Mouse (Mus musculus): Measurements from ENCODE around the gene Ephx1. TPM values are rescaled to one million over a fixed set of nuclear protein-coding genes. Genes with fewer than 3 reads are reported as not detected.
A peak's percentile ranks its signal among the peaks of the same experiment; 100 is the strongest.
"Not testable (repeated sequence)": the region's sequence is repeated elsewhere in the genome, so short reads cannot be mapped to it uniquely, and the experiment has no call there.

Ephx1 gene
- polyA plus RNA-seq, 1 experiment from 2014 or later = 3.5 TPM

- DNase-seq = no peak
- 56% methylated on average over 10 of the region's 10 CpGs for WGBS (ENCODE audit: insufficient replicate concordance)
- Histone ChIP-seq H3K4me2 (no peak overlapping the region), H3K9me3 (replicated peaks) (no peaks in the 10 kb centered on the region), H3K36me3 (no peaks in the 10 kb centered on the region), H3K9ac (no peak overlapping the region), H3K4me1 (replicated peaks) (0 out of 2 replicates have a peak, but pooled peaks cover 6% of the 10 kb centered on the region), H3K27ac (no peak overlapping the region), H3K27me3 (no peaks in the 10 kb centered on the region), H3K4me3 (replicated peaks) (no peak overlapping the region)
- ATAC-seq (ENCODE audit: low read depth) = peak; percentile 47; the same call in 1 of the 2 replicates
These were observed 20.1 kb downstream of the Ephx1 start for GRCm38 (mm10) chr1:181000501-181001092.

GRCm38 (mm10) chr1:180992142-180992541 lies 28.6 kb downstream of the Ephx1 start:
- Histone ChIP-seq H3K4me1 (replicated peaks) (no peaks in the 10 kb centered on the region), H3K9me3 (replicated peaks) (no peaks in the 10 kb centered on the region), H3K4me3 (replicated peaks) (no peak overlapping the region), H3K36me3 (no peaks in the 10 kb centered on the region), H3K4me2 (no peak overlapping the region), H3K27me3 (0 out of 2 replicates have a peak, but pooled peaks cover 9% of the 10 kb centered on the region), H3K9ac (no peak overlapping the region), H3K27ac (no peak overlapping the region)
- ATAC-seq (ENCODE audit: low read depth) (no peak), DNase-seq (no peak)
- WGBS (ENCODE audit: insufficient replicate concordance) = 38% methylated on average over 3 of the region's 3 CpGs

GRCm38 (mm10) chr1:180990671-180991070 lies 30.0 kb downstream of the Ephx1 start:
- no peak overlapping the region for H3K27ac ChIP-seq
- H3K4me3 ChIP-seq (replicated peaks) = no peak overlapping the region
- no peaks in the 10 kb centered on the region for H3K36me3 ChIP-seq
- H3K9me3 ChIP-seq (replicated peaks) = no peaks in the 10 kb centered on the region
- no peaks in the 10 kb centered on the region for H3K4me1 ChIP-seq (replicated peaks)
- H3K9ac ChIP-seq = no peak overlapping the region
- DNase-seq = no peak
- WGBS (ENCODE audit: insufficient replicate concordance) = 48% methylated on average over 3 of the region's 3 CpGs
- no peak overlapping the region for H3K4me2 ChIP-seq
- 0 out of 2 replicates have a peak, but pooled peaks cover 14% of the 10 kb centered on the region for H3K27me3 ChIP-seq
- ATAC-seq (ENCODE audit: low read depth) = no peak

GRCm38 (mm10) chr1:180987759-180988158 lies 32.9 kb downstream of the Ephx1 start:
- H3K4me3 ChIP-seq (replicated peaks) = no peak overlapping the region
- no peak overlapping the region for H3K27ac ChIP-seq
- peaks cover 19% of the 10 kb centered on the region for H3K27me3 ChIP-seq
- 2% methylated on average over 9 of the region's 9 CpGs for WGBS (ENCODE audit: insufficient replicate concordance)
- ATAC-seq (ENCODE audit: low read depth) = 0 out of 2 replicates have a peak, but pooled peaks have one; percentile 40
- peak; percentile 63 for DNase-seq
- no peak overlapping the region for H3K4me2 ChIP-seq
- H3K9ac ChIP-seq = no peak overlapping the region
- H3K9me3 ChIP-seq (replicated peaks) = no peaks in the 10 kb centered on the region
- no peaks in the 10 kb centered on the region for H3K36me3 ChIP-seq
- no peaks in the 10 kb centered on the region for H3K4me1 ChIP-seq (replicated peaks)

GRCm38 (mm10) chr1:180986701-180987100 lies 34.0 kb downstream of the Ephx1 start:
- Histone ChIP-seq H3K9me3 (replicated peaks) (no peaks in the 10 kb centered on the region), H3K4me3 (replicated peaks) (no peak overlapping the region), H3K4me2 (no peak overlapping the region), H3K4me1 (replicated peaks) (peaks cover 2% of the 10 kb centered on the region), H3K27ac (no peak overlapping the region), H3K27me3 (peaks cover 19% of the 10 kb centered on the region), H3K9ac (no peak overlapping the region), H3K36me3 (no peaks in the 10 kb centered on the region)
- WGBS (ENCODE audit: insufficient replicate concordance) = 82% methylated on average over 8 of the region's 8 CpGs
- DNase-seq (no peak), ATAC-seq (ENCODE audit: low read depth) (no peak)

DNA sequence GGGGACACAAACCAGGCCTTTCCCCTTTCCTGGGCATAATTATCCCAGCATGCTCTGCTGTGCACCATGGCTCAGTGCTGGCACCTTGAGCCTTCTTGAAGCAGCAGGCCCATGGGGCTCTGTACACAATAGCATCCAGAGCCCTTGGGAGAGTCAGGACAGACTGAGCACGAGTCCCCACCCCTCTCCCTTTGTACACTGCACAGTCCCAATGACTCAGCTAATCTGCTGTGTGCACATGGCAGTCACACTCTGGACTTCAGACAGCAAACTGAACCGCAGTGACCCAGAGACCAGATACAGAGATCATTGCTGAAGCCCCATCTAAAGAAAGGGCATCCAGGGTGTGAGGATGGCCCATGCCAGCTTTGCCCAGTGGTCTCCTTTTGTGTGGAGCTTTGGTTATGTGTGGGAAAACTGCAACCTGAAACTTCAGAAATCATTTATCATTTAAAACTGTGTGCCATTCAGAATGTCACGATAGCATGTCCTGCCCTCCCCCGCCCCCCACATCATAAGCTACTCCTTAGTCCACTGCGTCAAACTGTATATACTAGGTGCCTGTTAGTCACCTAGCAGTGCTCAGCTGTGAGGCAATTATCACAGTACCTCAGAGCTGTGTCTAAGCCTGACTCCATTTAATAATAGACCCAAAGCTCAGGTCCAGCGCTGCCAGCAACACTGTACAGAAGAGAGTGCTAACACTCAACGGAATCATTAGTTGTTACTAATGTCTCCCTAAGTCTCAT lies 39.2 kb downstream of the Ephx1 start:
- H3K9me3 ChIP-seq (replicated peaks); H3K36me3 ChIP-seq; H3K4me3 ChIP-seq (replicated peaks); H3K9ac ChIP-seq; H3K4me2 ChIP-seq: not testable (repeated sequence)
- DNase-seq = peak; percentile 53
- Histone ChIP-seq H3K4me1 (replicated peaks) (peaks cover 19% of the 10 kb centered on the region), H3K27ac (peak overlapping the region; percentile 34; the same call in 1 of the 2 replicates), H3K27me3 (peaks cover 13% of the 10 kb centered on the region)
- 56% methylated on average over 7 of the region's 7 CpGs for WGBS (ENCODE audit: insufficient replicate concordance)
- ATAC-seq (ENCODE audit: low read depth) = peak; percentile 90

GRCm38 (mm10) chr1:180980464-180980863 lies 40.2 kb downstream of the Ephx1 start:
- Histone ChIP-seq H3K4me2 (no peak overlapping the region), H3K27ac (peak overlapping the region; percentile 34; the same call in 1 of the 2 replicates), H3K9me3 (replicated peaks) (no peaks in the 10 kb centered on the region), H3K9ac (no peak overlapping the region), H3K27me3 (peaks cover 8% of the 10 kb centered on the region), H3K4me3 (replicated peaks) (no peak overlapping the region), H3K36me3 (no peaks in the 10 kb centered on the region), H3K4me1 (replicated peaks) (peaks cover 19% of the 10 kb centered on the region)
- ATAC-seq (ENCODE audit: low read depth) (peak; percentile 27; the same call in 1 of the 2 replicates), DNase-seq (peak; percentile 54)
- WGBS (ENCODE audit: insufficient replicate concordance) = 51% methylated on average over 2 of the region's 2 CpGs

GRCm38 (mm10) chr1:180979484-180980251 lies 41.0 kb downstream of the Ephx1 start:
- no peak overlapping the region for H3K4me3 ChIP-seq (replicated peaks)
- no peaks in the 10 kb centered on the region for H3K9me3 ChIP-seq (replicated peaks)
- H3K4me2 ChIP-seq = no peak overlapping the region
- H3K4me1 ChIP-seq (replicated peaks) = peaks cover 19% of the 10 kb centered on the region
- no peak overlapping the region for H3K27ac ChIP-seq
- DNase-seq (no peak), ATAC-seq (ENCODE audit: low read depth) (no peak)
- WGBS (ENCODE audit: insufficient replicate concordance) = 73% methylated on average over 24 of the region's 24 CpGs
- H3K27me3 ChIP-seq = peaks cover 5% of the 10 kb centered on the region
- H3K9ac ChIP-seq = no peak overlapping the region
- no peaks in the 10 kb centered on the region for H3K36me3 ChIP-seq

- Histone ChIP-seq H3K4me2 (no peak overlapping the region), H3K4me1 (replicated peaks) (peaks cover 17% of the 10 kb centered on the region), H3K4me3 (replicated peaks) (no peak overlapping the region), H3K27me3 (no peaks in the 10 kb centered on the region), H3K9me3 (replicated peaks) (no peaks in the 10 kb centered on the region), H3K27ac (no peak overlapping the region), H3K36me3 (0 out of 2 replicates have a peak, but pooled peaks cover 7% of the 10 kb centered on the region), H3K9ac (no peak overlapping the region)
- DNase-seq (peak; percentile 42), ATAC-seq (ENCODE audit: low read depth) (no peak)
- 52% methylated on average over 4 of the region's 4 CpGs for WGBS (ENCODE audit: insufficient replicate concordance)
These were observed 44.5 kb downstream of the Ephx1 start for GRCm38 (mm10) chr1:180976110-180976679.

DNA sequence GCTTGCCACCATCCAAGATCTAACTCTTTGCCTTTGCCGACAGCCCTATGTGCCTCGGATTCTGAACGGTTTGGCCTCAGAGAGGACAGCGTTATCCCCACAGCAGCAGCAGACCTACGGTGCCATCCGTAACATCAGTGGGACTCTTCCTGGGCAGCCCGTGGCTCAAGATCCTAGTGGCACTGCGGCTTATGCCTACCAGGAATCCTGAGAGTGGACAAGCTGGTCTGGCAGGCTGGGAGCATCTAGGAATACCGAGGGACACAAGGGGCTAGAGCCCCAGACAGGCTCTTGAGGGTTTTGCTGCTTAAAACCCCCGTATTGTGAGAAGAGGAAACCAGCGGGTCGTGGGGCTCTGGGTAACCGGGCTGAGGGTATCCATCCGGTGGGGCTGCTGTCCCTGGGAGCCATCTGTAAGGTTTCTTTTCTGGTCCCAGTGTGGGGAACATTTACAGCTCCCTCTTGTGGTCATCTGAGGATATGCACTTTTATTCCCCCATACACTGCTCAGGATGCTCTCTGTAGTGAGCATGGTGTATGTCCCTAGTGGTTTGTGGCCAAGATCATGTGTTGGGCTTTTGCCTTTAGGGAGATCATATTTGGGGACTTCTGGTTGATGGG lies 46.5 kb downstream of the Ephx1 start:
- Histone ChIP-seq H3K4me1 (replicated peaks) (0 out of 2 replicates have a peak, but pooled peaks cover 5% of the 10 kb centered on the region), H3K36me3 (peaks cover 10% of the 10 kb centered on the region; the same call in 1 of the 2 replicates), H3K27me3 (no peaks in the 10 kb centered on the region), H3K27ac (no peak overlapping the region), H3K4me3 (replicated peaks) (no peak overlapping the region), H3K9ac (no peak overlapping the region), H3K9me3 (replicated peaks) (no peaks in the 10 kb centered on the region), H3K4me2 (no peak overlapping the region)
- 53% methylated on average over 14 of the region's 14 CpGs for WGBS (ENCODE audit: insufficient replicate concordance)
- DNase-seq = peak; percentile 44
- peak; percentile 69 for ATAC-seq (ENCODE audit: low read depth)

Measured in liver, embryonic 13.5 days (tissue).